ENCODE assay signal across 8 mouse cellular contexts in the genomic region with DNA sequence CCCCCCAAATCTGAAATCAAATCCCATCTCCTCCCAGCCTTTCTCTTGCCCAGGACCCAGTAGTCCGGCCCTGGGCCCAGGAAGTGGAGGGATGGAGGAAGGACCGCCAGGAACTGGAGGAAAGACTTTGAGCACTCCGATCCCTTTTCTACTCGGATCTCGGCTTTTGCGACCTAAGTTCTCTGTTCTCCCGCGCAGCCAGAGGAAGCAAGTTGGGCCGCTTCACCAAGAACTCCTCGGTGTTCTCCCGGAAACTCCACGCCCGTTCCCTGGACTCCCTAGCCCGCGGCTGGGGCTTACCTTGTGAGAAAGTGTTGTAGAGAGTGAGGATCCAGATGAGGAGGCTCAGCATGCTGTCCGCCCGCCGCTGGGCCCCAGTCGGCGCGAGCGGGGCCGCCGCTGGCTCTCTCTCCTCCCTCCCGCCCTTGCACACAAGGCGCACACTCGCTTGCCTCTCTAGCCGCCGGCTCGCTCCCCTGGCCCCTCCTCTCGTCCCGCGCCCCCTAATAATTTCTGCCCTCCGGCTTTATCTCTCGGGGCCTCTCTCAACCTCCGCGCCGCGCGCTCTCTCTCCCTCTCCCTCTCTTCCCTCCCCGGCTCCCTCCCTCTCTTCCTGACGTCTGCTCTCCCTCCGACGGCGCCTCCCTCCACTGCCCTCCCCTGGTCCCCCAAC. TPM values are rescaled to one million over a fixed set of nuclear protein-coding genes. Genes with fewer than 3 reads are reported as not detected.
DNase-seq lines count a peak whose midpoint lies in the region; ATAC-seq and TF ChIP-seq lines count a peak whose summit lies in the region.

A gene (minus strand): TSS at position 652 of the 673 bp plus-strand sequence.

- DNase-seq in frontal cortex, postnatal 25 days (ENCODE audit: low spot score in 2 of 2) = no peak
- DNase-seq in gastrocnemius, postnatal 36 days = peak; percentile 63 to 80
- peak; percentile 82 for DNase-seq in hindbrain, postnatal 0 days (ENCODE audit: low spot score)
- peak; percentile 11 for DNase-seq in liver, embryonic 13.5 days
- peak; percentile 36 for DNase-seq in thymus, postnatal 25 days

- H3K9me3 ChIP-seq in hindbrain, postnatal 0 days (ENCODE audit: low read length) = no peaks in the 10 kb centered on the region
- H3K9me3 ChIP-seq in liver, embryonic 13.5 days (replicated peaks) = no peaks in the 10 kb centered on the region
- H3K9me3 ChIP-seq in neural tube, embryonic 12.5 days = no peaks in the 10 kb centered on the region

- intact Hi-C loops in gastrocnemius, postnatal 36 days (cut with DNase I) = loop anchor here (2.0 kb wide), 1 partner anchor 139 kb away; no protein-coding TSS in a partner anchor

- H3K4me1 ChIP-seq in hindbrain, postnatal 0 days (ENCODE audit: insufficient read depth, low read length) = peaks cover 10% of the 10 kb centered on the region; the same call in 1 of the 2 replicates
- H3K4me1 ChIP-seq in liver, embryonic 13.5 days (replicated peaks) = peaks cover 44% of the 10 kb centered on the region
- H3K4me1 ChIP-seq in neural tube, embryonic 12.5 days = peaks cover 45% of the 10 kb centered on the region

- no peaks in the 10 kb centered on the region for H3K27me3 ChIP-seq in hindbrain, postnatal 0 days (ENCODE audit: insufficient read depth, low read length)
- peaks cover 67% of the 10 kb centered on the region for H3K27me3 ChIP-seq in liver, embryonic 13.5 days
- H3K27me3 ChIP-seq in neural tube, embryonic 12.5 days (replicated peaks) = no peaks in the 10 kb centered on the region

- ATAC-seq in frontal cortex, adult (ENCODE audit: low TSS enrichment) = peak; percentile 68
- ATAC-seq in common myeloid progenitor, adult 5-6 weeks (replicated peaks; ENCODE audit: low read depth, poor library complexity, severe bottlenecking) = peak; percentile 68
- ATAC-seq in hindbrain, postnatal 0 days = peak; percentile 90
- ATAC-seq in liver, embryonic 13.5 days (ENCODE audit: low read depth) = peak; percentile 57
- peak; percentile 83 for ATAC-seq in neural tube, embryonic 12.5 days (ENCODE audit: low FRiP score, low read depth)

- WGBS in hindbrain, postnatal 0 days = under 1% methylated on average over 45 of the region's 45 CpGs
- WGBS in liver, embryonic 13.5 days (ENCODE audit: insufficient replicate concordance) = under 1% methylated on average over 45 of the region's 45 CpGs
- WGBS in neural tube, embryonic 12.5 days = under 1% methylated on average over 45 of the region's 45 CpGs

- H3K4me3 ChIP-seq in hindbrain, postnatal 0 days (ENCODE audit: low read length) = peak within 1 kb of the TSS; percentile 51
- peak within 1 kb of the TSS; percentile 56 for H3K4me3 ChIP-seq in liver, embryonic 13.5 days (replicated peaks)
- H3K4me3 ChIP-seq in neural tube, embryonic 12.5 days = peak within 1 kb of the TSS; percentile 64

- H3K27ac ChIP-seq in hindbrain, postnatal 0 days = peak within 1 kb of the TSS; percentile 74
- no peak within 1 kb of the TSS for H3K27ac ChIP-seq in liver, embryonic 13.5 days
- peak within 1 kb of the TSS; percentile 74 for H3K27ac ChIP-seq in neural tube, embryonic 12.5 days

- peak within 1 kb of the TSS; percentile 73 for H3K4me2 ChIP-seq in hindbrain, postnatal 0 days (ENCODE audit: low read depth, low read length)
- peak within 1 kb of the TSS; percentile 69 for H3K4me2 ChIP-seq in liver, embryonic 13.5 days
- peak within 1 kb of the TSS; percentile 82 for H3K4me2 ChIP-seq in neural tube, embryonic 12.5 days (replicated peaks)

- peak within 1 kb of the TSS; percentile 53 for H3K9ac ChIP-seq in hindbrain, postnatal 0 days (replicated peaks; ENCODE audit: low read length)
- peak within 1 kb of the TSS; percentile 49 for H3K9ac ChIP-seq in liver, embryonic 13.5 days
- H3K9ac ChIP-seq in neural tube, embryonic 12.5 days = peak within 1 kb of the TSS; percentile 75

- TF ChIP-seq CTCF in hindbrain, postnatal 0 days (IDR thresholded peaks at IDR 0.05; ENCODE audit: low read depth) = no peak

- no peaks in the 10 kb centered on the region for H3K36me3 ChIP-seq in hindbrain, postnatal 0 days (ENCODE audit: insufficient read depth, low read length)
- no peaks in the 10 kb centered on the region for H3K36me3 ChIP-seq in liver, embryonic 13.5 days
- no peaks in the 10 kb centered on the region for H3K36me3 ChIP-seq in neural tube, embryonic 12.5 days

RNA-seq across cellular contexts. Expression of the gene that starts here (rescaled TPM):
- total RNA-seq in common myeloid progenitor, adult 5-6 weeks (2017) = 0.41 TPM in 1 of 2 replicates, not detected in the other
- 1 to 10 TPM; 4.3 to 4.4 TPM for total RNA-seq in gastrocnemius, postnatal 36 days (2021)
- total RNA-seq in hindbrain, postnatal 0 days (2014; rRNA removed) = 7.2 and 11.3 TPM in 2 replicates
- 2.9 and 3.2 TPM in 2 replicates for polyA plus RNA-seq in hindbrain, postnatal 0 days (2015; fragmentation: Nextera tagmentation; extraction: Ambion mirVana)
- polyA plus RNA-seq in liver, embryonic 13.5 days (2015; fragmentation: Nextera tagmentation; extraction: Ambion mirVana) = 1.2 and 1.4 TPM in 2 replicates
- polyA plus RNA-seq in neural tube, embryonic 12.5 days (2016; fragmentation: Nextera tagmentation; extraction: Ambion mirVana) = 12.9 and 13.2 TPM in 2 replicates

Comparison
In these comparisons a context has a peak if more than half of its experiments do, and no peak if none do; other contexts are left out.
1. Peak in ATAC-seq in common myeloid progenitor, adult 5-6 weeks; RNA of the gene not detected or under 1 TPM.
2. DNase-seq: peak in gastrocnemius, postnatal 36 days (2 of 2), hindbrain, postnatal 0 days (single experiment), liver, embryonic 13.5 days (single experiment) and thymus, postnatal 25 days (single experiment); none in frontal cortex, postnatal 25 days (0 of 2).
3. Peak in every context shown above with its lines, with median percentiles within 50 percentile points of each other: ATAC-seq, H3K4me2 ChIP-seq, H3K4me3 ChIP-seq and H3K9ac ChIP-seq.